Mouse (Mus musculus): ENCODE results near the gene Otub2.

GRCm38 (mm10) chr12:103389982-103390381 is 1.5 kb downstream of the Otub2 start:
- no peak for TF ChIP-seq CTCF (IDR thresholded peaks at IDR 0.05; ENCODE audit: extremely low read depth, insufficient read length, insufficient replicate concordance, low read depth, low read length)
- TF ChIP-seq POLR2A (IDR thresholded peaks at IDR 0.05; ENCODE audit: low read depth, low read length) = no peak

Measured in small intestine, adult 2 months (tissue).